Mouse (Mus musculus): ENCODE measurements around the gene Rbfox2. TPM values are rescaled to one million over a fixed set of nuclear protein-coding genes. Genes with fewer than 3 reads are reported as not detected.

Gene Rbfox2
- total and polyA plus RNA-seq, 3 experiments = 0.89 TPM; not detected in 2

DNA sequence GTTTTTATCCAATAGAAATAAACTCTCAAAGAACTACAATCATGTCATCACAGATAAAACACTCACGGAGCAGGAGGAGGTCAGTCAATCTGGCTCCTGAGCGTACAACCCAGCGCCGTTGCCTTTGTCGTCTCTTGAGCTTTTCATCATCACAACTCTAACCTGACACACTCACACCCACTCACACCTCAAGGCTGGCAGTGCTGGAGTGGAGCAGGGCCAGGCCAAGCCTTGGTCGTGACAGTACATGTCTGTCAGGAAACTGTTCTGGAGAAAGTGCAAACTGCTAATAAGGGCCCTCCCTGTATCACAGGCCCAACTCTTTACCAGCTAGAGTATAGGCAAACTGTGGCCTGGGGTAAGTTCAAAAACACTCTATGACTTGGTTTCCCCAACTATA lies 90.1 kb downstream of the Rbfox2 start:
- H3K4me2 ChIP-seq (ENCODE audit: insufficient read depth, low read depth, poor library complexity, severe bottlenecking) = no peak overlapping the region
- no peaks in the 10 kb centered on the region for H3K79me2 ChIP-seq (replicated peaks; ENCODE audit: control insufficient read depth, extremely low read depth, insufficient read depth, poor library complexity, severe bottlenecking)
- no peak overlapping the region for H3K9ac ChIP-seq (ENCODE audit: insufficient read depth, low read depth)
- H3K36me3 ChIP-seq (replicated peaks in 1 of 2; ENCODE audit: control insufficient read depth in 1 of 2, insufficient read depth in 1 of 2, low read length in 1 of 2) = no peaks in the 10 kb centered on the region
- peaks cover 90% of the 10 kb centered on the region for H3K27me3 ChIP-seq (replicated peaks)
- in situ Hi-C loops (cut with MboI; ENCODE audit: low pct_ligation_motif_present, low pct_unique_long_range_greater_than_20kb, low sequenced_read_pairs) = no loop called here
- H3K4me3 ChIP-seq (replicated peaks in 1 of 3; ENCODE audit: low read depth in 2 of 3, low read length in 2 of 3, poor library complexity in 1 of 3) = no peak overlapping the region
- dilution Hi-C loops (cut with MboI; ENCODE audit: extremely low pct_ligation_motif_present, extremely low pct_unique_long_range_greater_than_20kb, low sequenced_read_pairs) = no loop called here
- H3K4me1 ChIP-seq (ENCODE audit: control insufficient read depth in 1 of 2, insufficient read depth in 2 of 2) = no peaks in the 10 kb centered on the region
- no peak for DNase-seq (ENCODE audit: extremely low read depth)
- no peak overlapping the region for H3K27ac ChIP-seq (ENCODE audit: insufficient read depth, low read depth)
- H3K9me3 ChIP-seq (replicated peaks; ENCODE audit: low read length) = no peaks in the 10 kb centered on the region
- no peak for TF ChIP-seq ELF1 (IDR thresholded peaks at IDR 0.05; ENCODE audit: low read depth, low read length)
- no peak for TF ChIP-seq MAZ (IDR thresholded peaks at IDR 0.05; ENCODE audit: low read depth, low read length)

DNA sequence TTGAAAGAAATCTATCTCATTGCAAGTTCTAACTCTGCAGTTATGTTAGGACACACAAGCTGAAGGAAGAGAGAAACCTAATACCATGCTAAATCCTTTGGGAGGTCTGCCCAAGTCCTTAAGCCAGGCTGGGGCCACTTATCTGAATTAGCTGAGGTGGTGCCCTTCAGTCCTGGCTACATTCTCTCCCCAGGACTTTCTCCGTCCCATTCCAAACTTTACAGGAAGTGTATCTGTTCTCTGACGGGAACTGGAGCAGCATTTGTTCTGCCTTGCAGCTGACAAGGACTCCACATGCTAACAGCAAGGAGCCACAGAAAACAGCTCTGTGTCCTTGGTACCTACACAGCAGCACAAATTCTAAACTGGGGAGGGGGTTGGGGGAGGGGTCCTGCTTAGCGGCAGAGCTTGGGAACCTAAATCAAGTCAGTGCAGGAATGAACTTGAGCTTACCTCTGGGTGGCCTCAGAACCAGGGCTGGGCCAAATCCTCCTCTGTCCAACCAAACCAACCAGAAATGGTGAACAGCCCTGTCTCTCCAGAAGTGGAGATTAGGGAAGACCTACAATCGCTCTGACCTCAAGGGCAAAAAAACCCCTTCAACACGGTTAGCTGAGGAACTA lies 91.5 kb downstream of the Rbfox2 start:
- H3K36me3 ChIP-seq (replicated peaks in 1 of 2; ENCODE audit: control insufficient read depth in 1 of 2, insufficient read depth in 1 of 2, low read length in 1 of 2) = no peaks in the 10 kb centered on the region
- H3K4me3 ChIP-seq (replicated peaks in 1 of 3; ENCODE audit: low read depth in 2 of 3, low read length in 2 of 3, poor library complexity in 1 of 3) = no peak overlapping the region
- H3K4me1 ChIP-seq (ENCODE audit: control insufficient read depth in 1 of 2, insufficient read depth in 2 of 2) = no peaks in the 10 kb centered on the region
- TF ChIP-seq EP300 (IDR thresholded peaks at IDR 0.05; ENCODE audit: low read length) = no peak
- TF ChIP-seq ZNF384 (IDR thresholded peaks at IDR 0.05; ENCODE audit: low read depth, low read length) = no peak
- no peak for TF ChIP-seq UBTF (IDR thresholded peaks at IDR 0.05; ENCODE audit: low read depth, low read length)
- TF ChIP-seq TBP (conservative IDR thresholded peaks at IDR 0.05; ENCODE audit: low read depth, low read length) = no peak
- no peak for TF ChIP-seq POLR2AphosphoS2 (IDR thresholded peaks at IDR 0.05; ENCODE audit: low read depth, low read length)
- no peak for TF ChIP-seq CHD1 (IDR thresholded peaks at IDR 0.05; ENCODE audit: low read depth, low read length)
- TF ChIP-seq HCFC1 (IDR thresholded peaks at IDR 0.05; ENCODE audit: low read depth, low read length) = no peak
- no peak for TF ChIP-seq ETS1 (conservative IDR thresholded peaks at IDR 0.05; ENCODE audit: low read depth, low read length)
- no peak for TF ChIP-seq MAZ (IDR thresholded peaks at IDR 0.05; ENCODE audit: low read depth, low read length)
- no peak for TF ChIP-seq ZC3H11A (IDR thresholded peaks at IDR 0.05; ENCODE audit: low read depth, low read length)
- no peak for TF ChIP-seq NELFE (IDR thresholded peaks at IDR 0.05; ENCODE audit: low read depth, low read length)
- TF ChIP-seq MEF2A (IDR thresholded peaks at IDR 0.05; ENCODE audit: borderline replicate concordance, low read depth, low read length) = no peak
- no peak for TF ChIP-seq SIN3A (IDR thresholded peaks at IDR 0.05; ENCODE audit: low read length)
- no peak for TF ChIP-seq USF1 (IDR thresholded peaks at IDR 0.05; ENCODE audit: low read depth, low read length)
- no peak for TF ChIP-seq RCOR1 (conservative IDR thresholded peaks at IDR 0.05; ENCODE audit: low read depth, low read length)
- TF ChIP-seq MXI1 (IDR thresholded peaks at IDR 0.05; ENCODE audit: low read depth, low read length) = no peak
- TF ChIP-seq BHLHE40 (IDR thresholded peaks at IDR 0.05; ENCODE audit: low read depth, low read length) = no peak
- no peak for TF ChIP-seq NRF1 (IDR thresholded peaks at IDR 0.05; ENCODE audit: low read depth, low read length)
- TF ChIP-seq CHD2 (IDR thresholded peaks at IDR 0.05; ENCODE audit: low read length) = no peak
- H3K9me3 ChIP-seq (replicated peaks; ENCODE audit: low read length) = no peaks in the 10 kb centered on the region
- H3K4me2 ChIP-seq (ENCODE audit: insufficient read depth, low read depth, poor library complexity, severe bottlenecking) = no peak overlapping the region
- peaks cover 93% of the 10 kb centered on the region for H3K27me3 ChIP-seq (replicated peaks)
- no peak overlapping the region for H3K27ac ChIP-seq (ENCODE audit: insufficient read depth, low read depth)
- no peak for DNase-seq (ENCODE audit: extremely low read depth)
- no peak overlapping the region for H3K9ac ChIP-seq (ENCODE audit: insufficient read depth, low read depth)
- dilution Hi-C loops (cut with MboI; ENCODE audit: extremely low pct_ligation_motif_present, extremely low pct_unique_long_range_greater_than_20kb, low sequenced_read_pairs) = no loop called here
- in situ Hi-C loops (cut with MboI; ENCODE audit: low pct_ligation_motif_present, low pct_unique_long_range_greater_than_20kb, low sequenced_read_pairs) = no loop called here
- no peaks in the 10 kb centered on the region for H3K79me2 ChIP-seq (replicated peaks; ENCODE audit: control insufficient read depth, extremely low read depth, insufficient read depth, poor library complexity, severe bottlenecking)
